Mouse (Mus musculus): Measurements from ENCODE around the gene Plekhj1.

Gene Plekhj1

GRCm38 (mm10) chr10:80751188-80751832 is 47.1 kb downstream of the Plekhj1 start:
- DNase-seq (ENCODE audit: extremely low spot score, low spot score) = peak; percentile 23

- DNase-seq (ENCODE audit: extremely low spot score, low spot score) = peak; percentile 65
These were observed 49.8 kb downstream of the Plekhj1 start for GRCm38 (mm10) chr10:80748609-80749008.

DNA sequence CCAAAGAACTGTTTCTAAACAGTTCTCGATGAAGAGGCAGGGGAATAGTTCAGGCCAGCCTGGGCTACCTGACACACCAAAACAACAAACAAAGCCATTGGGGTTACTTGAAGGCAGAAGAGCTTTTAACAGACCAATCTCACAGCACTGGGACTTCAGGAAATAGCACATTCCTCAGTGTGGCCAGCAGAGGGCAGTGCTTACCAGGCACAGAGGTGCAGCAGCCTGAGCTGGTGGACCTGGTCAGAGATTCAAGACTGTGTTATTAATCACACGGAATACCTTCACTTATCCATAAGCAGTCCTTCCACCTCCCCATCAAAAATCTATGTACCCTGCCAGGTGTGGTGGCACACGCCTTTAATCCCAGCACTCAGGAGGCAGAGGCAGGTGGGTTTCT is 51.0 kb downstream of the Plekhj1 start:
- peak; percentile 71 for DNase-seq (ENCODE audit: extremely low spot score, low spot score)

Data from neural tube, embryonic 10.5 days (tissue).